ENCODE assay signal across 20 mouse cellular contexts in genomic region chr8:86765155-86765554, GRCm38 (mm10). TPM values are rescaled to one million over a fixed set of nuclear protein-coding genes. Genes with fewer than 3 reads are reported as not detected.
DNase-seq lines count a peak whose midpoint lies in the region; ATAC-seq and TF ChIP-seq lines count a peak whose summit lies in the region.
"Had no signal": no experiment of that assay in that cellular context is flagged by ENCODE, and none has a peak within 500 bp of the region (broad histone marks: within the 10 kb centered on the region; RNA-seq: fewer than 3 reads in every experiment).

No protein-coding gene starts in this region.

- no peak overlapping the region for H3K9ac ChIP-seq in liver, embryonic 11.5 days (ENCODE audit: low read depth, low read length)
- H3K9ac ChIP-seq: embryonic facial prominence, embryonic 12.5 days; intestine, embryonic 15.5 days had no signal

- peak; percentile 78 for ATAC-seq in liver, embryonic 11.5 days (replicated peaks; ENCODE audit: low FRiP score)
- ATAC-seq: intestine, embryonic 15.5 days had no signal

- H3K4me3 ChIP-seq in brown adipose tissue, adult 24 weeks (ENCODE audit: insufficient read depth, low read depth, low read length), result no peak overlapping the region
- H3K4me3 ChIP-seq in liver, embryonic 11.5 days (ENCODE audit: low read depth, low read length), result no peak overlapping the region
- no peak overlapping the region for H3K4me3 ChIP-seq in small intestine, adult 2 months (ENCODE audit: low read depth, low read length)
- H3K4me3 ChIP-seq: embryonic facial prominence, embryonic 12.5 days; gastrocnemius, adult 2 months; heart, embryonic 10.5 days; hindbrain, embryonic 10.5 days; intestine, embryonic 15.5 days had no signal

- no peak for TF ChIP-seq POLR2A in small intestine, adult 2 months (IDR thresholded peaks at IDR 0.05; ENCODE audit: low read depth, low read length)

- TF ChIP-seq CTCF in small intestine, adult 2 months (IDR thresholded peaks at IDR 0.05; ENCODE audit: extremely low read depth, insufficient read length, insufficient replicate concordance, low read depth, low read length), result no peak

- no peaks in the 10 kb centered on the region for H3K9me3 ChIP-seq in liver, embryonic 11.5 days (ENCODE audit: control insufficient read depth, low read length)
- H3K9me3 ChIP-seq: embryonic facial prominence, embryonic 12.5 days; heart, embryonic 10.5 days; hindbrain, embryonic 10.5 days; intestine, embryonic 15.5 days had no signal

- intact Hi-C loops in heart, postnatal 14 days (cut with DNase I), result no loop called here

- peak; percentile 63 for DNase-seq in ES-CJ7 (ENCODE audit: low read depth, low spot score)
- DNase-seq in liver, embryonic 11.5 days (ENCODE audit: low spot score), result no peak
- no peak for DNase-seq in retina, postnatal 1 day
- no peak for DNase-seq in heart, postnatal 14 days
- DNase-seq in thymus, postnatal 14 days, result no peak
- DNase-seq in layer of hippocampus, adult 18-20 months (ENCODE audit: low spot score in 2 of 2), result no peak
- DNase-seq: adrenal gland, adult 8-10 months; cerebellum, postnatal 25 days; gastrocnemius, adult 2 months; kidney, postnatal 14 days; lung, adult 2 months; right cerebral cortex, postnatal 14 days; thymus, adult 2 months had no signal

- peak overlapping the region; percentile 99 for H3K27ac ChIP-seq in brown adipose tissue, adult 24 weeks (replicated peaks; ENCODE audit: low read depth, low read length)
- no peak overlapping the region for H3K27ac ChIP-seq in liver, embryonic 11.5 days (ENCODE audit: low read depth, low read length)
- 0 out of 2 replicates have a peak overlapping the region, but pooled peaks have one; percentile 8 for H3K27ac ChIP-seq in small intestine, adult 2 months (ENCODE audit: insufficient read depth, low read depth, low read length)
- H3K27ac ChIP-seq: embryonic facial prominence, embryonic 12.5 days; gastrocnemius, adult 2 months; heart, embryonic 10.5 days; hindbrain, embryonic 10.5 days; intestine, embryonic 15.5 days; macrophage had no signal

- H3K27me3 ChIP-seq in liver, embryonic 11.5 days (replicated peaks; ENCODE audit: control insufficient read depth, insufficient read depth, low read length), result peaks cover 7% of the 10 kb centered on the region; the same call in 1 of the 2 replicates
- no peaks in the 10 kb centered on the region for H3K27me3 ChIP-seq in small intestine, adult 2 months (ENCODE audit: control insufficient read depth, insufficient read depth, low read length)
- H3K27me3 ChIP-seq: embryonic facial prominence, embryonic 12.5 days; intestine, embryonic 15.5 days had no signal

- no peaks in the 10 kb centered on the region for H3K36me3 ChIP-seq in liver, embryonic 11.5 days (ENCODE audit: control insufficient read depth, insufficient read depth, low read length)
- no peaks in the 10 kb centered on the region for H3K36me3 ChIP-seq in small intestine, adult 2 months (ENCODE audit: control insufficient read depth, insufficient read depth, low read length)
- H3K36me3 ChIP-seq: embryonic facial prominence, embryonic 12.5 days; heart, embryonic 10.5 days; hindbrain, embryonic 10.5 days; intestine, embryonic 15.5 days had no signal

- WGBS in liver, embryonic 11.5 days, result 75% methylated on average over 10 of the region's 10 CpGs
- 79% methylated on average over 10 of the region's 10 CpGs for WGBS in small intestine, adult 2 months

- peaks cover 16% of the 10 kb centered on the region for H3K4me1 ChIP-seq in brown adipose tissue, adult 24 weeks (ENCODE audit: control insufficient read depth, insufficient read depth, insufficient read length, low read length)
- H3K4me1 ChIP-seq in liver, embryonic 11.5 days (replicated peaks; ENCODE audit: control insufficient read depth, insufficient read depth, low read length), result no peaks in the 10 kb centered on the region
- H3K4me1 ChIP-seq in small intestine, adult 2 months (ENCODE audit: control insufficient read depth, insufficient read depth, insufficient read length, low read length), result peaks cover 38% of the 10 kb centered on the region
- H3K4me1 ChIP-seq: embryonic facial prominence, embryonic 12.5 days; heart, embryonic 10.5 days; hindbrain, embryonic 10.5 days; intestine, embryonic 15.5 days had no signal

- no peak overlapping the region for H3K4me2 ChIP-seq in liver, embryonic 11.5 days
- H3K4me2 ChIP-seq: embryonic facial prominence, embryonic 12.5 days; intestine, embryonic 15.5 days had no signal

RNA-seq across cellular contexts. Expression of gene Siah1a, which starts 19.4 kb away (rescaled TPM):
- polyA plus RNA-seq in brown adipose tissue, adult 24 weeks (2012; ENCODE audit: insufficient read depth, insufficient read length, missing spikeins), result 12.1 and 14.6 TPM in 2 replicates
- polyA plus RNA-seq in liver, embryonic 11.5 days (2014; fragmentation: Nextera tagmentation; extraction: Ambion mirVana), result 26.7 and 28.0 TPM in 2 replicates
- 6.8 and 14.7 TPM in 2 replicates for polyA plus RNA-seq in small intestine, adult 2 months (2012; rRNA removed)
- 10 to 100 TPM; 16.8 to 19.1 TPM for total RNA-seq in heart, postnatal 14 days (2021)
- 10 to 100 TPM; 29.1 to 29.2 TPM for total RNA-seq in layer of hippocampus, adult 18-20 months (2021)

RNA-seq across cellular contexts. Expression of gene Gm10638, which starts 19.7 kb away (rescaled TPM):
- polyA plus RNA-seq in brown adipose tissue, adult 24 weeks (2012; ENCODE audit: insufficient read depth, insufficient read length, missing spikeins), result 1.7 and 2.3 TPM in 2 replicates
- 1.1 and 1.4 TPM in 2 replicates for polyA plus RNA-seq in liver, embryonic 11.5 days (2014; fragmentation: Nextera tagmentation; extraction: Ambion mirVana)
- polyA plus RNA-seq in small intestine, adult 2 months (2012; rRNA removed), result 2.2 and 6.3 TPM in 2 replicates
- total RNA-seq in heart, postnatal 14 days (2021), result 1 to 10 TPM; 2.8 to 3.0 TPM
- 1 to 10 TPM; 2.6 to 3.6 TPM for total RNA-seq in layer of hippocampus, adult 18-20 months (2021)
- polyA plus RNA-seq: macrophage had no signal
